Mouse (Mus musculus): Measurements from ENCODE around the gene Fgfr2.

Fgfr2 gene

GRCm38 (mm10) chr7:131906499-131907190 is 1216.5 kb downstream of the Fgfr2 start:
- in situ Hi-C loops (cut with MboI, MseI), result loop anchor here in 1 of 2 experiments (10.0 kb wide), 1 partner anchor 568 kb away; no protein-coding TSS in a partner anchor

- in situ Hi-C loops (cut with MboI, MseI), result loop anchor here in 1 of 2 experiments (10.0 kb wide), 1 partner anchor 285 kb away; no protein-coding TSS in a partner anchor
These were observed 1223.8 kb downstream of the Fgfr2 start for GRCm38 (mm10) chr7:131899356-131899755.

GRCm38 (mm10) chr7:131897282-131897681 is 1225.9 kb downstream of the Fgfr2 start:
- in situ Hi-C loops (cut with MboI, MseI), result loop anchor here in 1 of 2 experiments (10.0 kb wide), 1 partner anchor 288 kb away; no protein-coding TSS in a partner anchor

- in situ Hi-C loops (cut with MboI, MseI), result loop anchor here (5.0 to 10.0 kb wide), 2 partner anchors 346 to 438 kb away; no protein-coding TSS in a partner anchor
These were observed 1240.3 kb downstream of the Fgfr2 start for GRCm38 (mm10) chr7:131882824-131883223.

GRCm38 (mm10) chr7:131881876-131882615 is 1241.1 kb downstream of the Fgfr2 start:
- in situ Hi-C loops (cut with MboI, MseI), result loop anchor here (5.0 to 10.0 kb wide), 2 partner anchors 345 to 437 kb away; no protein-coding TSS in a partner anchor

GRCm38 (mm10) chr7:131880150-131880549 is 1243.0 kb downstream of the Fgfr2 start:
- in situ Hi-C loops (cut with MboI, MseI), result loop anchor here (5.0 to 10.0 kb wide), 2 partner anchors 343 to 435 kb away; no protein-coding TSS in a partner anchor

GRCm38 (mm10) chr7:131878846-131879245 is 1244.3 kb downstream of the Fgfr2 start:
- in situ Hi-C loops (cut with MboI, MseI), result loop anchor here in 1 of 2 experiments (5.0 kb wide), 1 partner anchor 447 kb away; no protein-coding TSS in a partner anchor

GRCm38 (mm10) chr7:131861157-131861556 is 1262.0 kb downstream of the Fgfr2 start:
- in situ Hi-C loops (cut with MboI, MseI), result no loop called here

- in situ Hi-C loops (cut with MboI, MseI), result no loop called here
These were observed 1267.5 kb downstream of the Fgfr2 start for GRCm38 (mm10) chr7:131855641-131856040.

GRCm38 (mm10) chr7:131850579-131850978 is 1272.6 kb downstream of the Fgfr2 start:
- in situ Hi-C loops (cut with MboI, MseI), result no loop called here

- in situ Hi-C loops (cut with MboI, MseI), result no loop called here
These were observed 1276.9 kb downstream of the Fgfr2 start for GRCm38 (mm10) chr7:131846066-131846905.

- in situ Hi-C loops (cut with MboI, MseI), result no loop called here
These were observed 1292.9 kb downstream of the Fgfr2 start for GRCm38 (mm10) chr7:131830261-131830660.

- in situ Hi-C loops (cut with MboI, MseI), result no loop called here
These were observed 1296.3 kb downstream of the Fgfr2 start for GRCm38 (mm10) chr7:131826811-131827210.

GRCm38 (mm10) chr7:131817976-131818375 is 1305.2 kb downstream of the Fgfr2 start:
- in situ Hi-C loops (cut with MboI, MseI), result no loop called here

GRCm38 (mm10) chr7:131816641-131817040 is 1306.5 kb downstream of the Fgfr2 start:
- in situ Hi-C loops (cut with MboI, MseI), result no loop called here

- in situ Hi-C loops (cut with MboI, MseI), result no loop called here
These were observed 1311.0 kb downstream of the Fgfr2 start for GRCm38 (mm10) chr7:131812116-131812515.

- in situ Hi-C loops (cut with MboI, MseI), result no loop called here
These were observed 1312.2 kb downstream of the Fgfr2 start for GRCm38 (mm10) chr7:131810916-131811315.

- in situ Hi-C loops (cut with MboI, MseI), result no loop called here
These were observed 1313.5 kb downstream of the Fgfr2 start for GRCm38 (mm10) chr7:131809584-131810181.

- in situ Hi-C loops (cut with MboI, MseI), result no loop called here
These were observed 1315.9 kb downstream of the Fgfr2 start for GRCm38 (mm10) chr7:131807257-131807656.

GRCm38 (mm10) chr7:131805525-131806202 is 1317.5 kb downstream of the Fgfr2 start:
- in situ Hi-C loops (cut with MboI, MseI), result no loop called here

Measured in T-helper 17 cell (primary cell).